Mouse (Mus musculus): ENCODE results near the gene Stap2.

DNA sequence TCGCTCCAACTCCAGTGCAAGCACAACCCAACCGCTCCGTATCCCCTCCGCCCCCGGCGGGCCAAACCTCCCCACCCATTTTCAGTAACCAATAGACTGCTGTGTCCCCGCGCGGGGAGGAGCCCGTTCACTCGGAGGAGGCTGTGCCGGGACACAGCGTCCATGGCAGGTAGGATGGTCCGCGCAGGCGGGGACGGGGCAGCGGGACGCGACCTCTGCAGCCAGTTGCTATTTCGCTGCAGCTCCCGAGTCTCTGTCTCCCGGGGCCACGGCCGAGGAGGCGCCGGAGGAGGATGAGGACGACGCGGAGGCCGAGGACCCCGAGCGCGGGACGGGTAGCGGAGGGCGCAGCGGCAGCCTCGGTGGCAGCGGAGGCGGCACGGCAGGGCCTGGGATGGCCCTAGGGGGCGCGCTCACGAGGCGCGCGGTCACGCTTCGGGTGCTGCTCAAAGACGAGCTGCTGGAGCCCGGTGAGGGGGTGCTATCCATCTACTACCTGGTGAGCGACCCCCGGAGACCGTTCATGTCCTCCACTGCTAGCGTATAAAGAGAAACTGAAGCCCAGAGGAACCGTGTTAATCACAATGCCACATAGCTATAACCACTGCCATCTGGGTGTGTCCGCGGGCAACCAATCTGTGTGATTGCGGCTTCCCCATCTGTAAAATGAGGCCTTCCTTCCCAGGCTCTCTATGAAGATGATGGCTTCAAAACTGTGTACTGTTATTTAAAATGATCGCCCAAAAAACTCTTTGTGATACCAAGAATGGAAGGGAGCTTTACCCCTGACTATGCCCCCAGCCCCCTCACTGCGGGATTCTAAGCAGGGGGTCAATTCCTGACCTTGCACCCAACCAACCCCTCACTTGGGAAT is 3.9 kb upstream of the Stap2 start:
- TF ChIP-seq CTCF (IDR thresholded peaks at IDR 0.05; ENCODE audit: borderline replicate concordance, insufficient read depth, low read depth, low read length) (no peak), POLR2A (IDR thresholded peaks at IDR 0.05; ENCODE audit: borderline replicate concordance, insufficient read depth, low read length) (peak; percentile 99)
